Mouse (Mus musculus) hindlimb bud, embryonic 11.5 days (tissue): ENCODE data around the gene Arf4.

Experiments
- DNase-seq: peaks from one replicate; pipeline ENCODE4 v3.0.0-alpha.2; 2012; ENCODE audit warnings: low read depth, low spot score; ENCODE audit errors: extremely low spot score

Arf4 gene

GRCm38 (mm10) chr14:26637851-26638707 lies at the start of gene Arf4:
Arf4 (plus strand) TSS chr14:26638074.
- peak; percentile 83 for DNase-seq

GRCm38 (mm10) chr14:26591353-26591752 lies 46.5 kb upstream of the Arf4 start:
- no peak for DNase-seq

GRCm38 (mm10) chr14:26593281-26593895 lies 44.5 kb upstream of the Arf4 start:
- no peak for DNase-seq

- no peak for DNase-seq
These were observed 42.7 kb upstream of the Arf4 start for GRCm38 (mm10) chr14:26595167-26595566.

GRCm38 (mm10) chr14:26595695-26596365 lies 42.0 kb upstream of the Arf4 start:
- DNase-seq, result no peak

GRCm38 (mm10) chr14:26605354-26605753 lies 32.5 kb upstream of the Arf4 start:
- DNase-seq, result no peak

- no peak for DNase-seq
These were observed 28.2 kb upstream of the Arf4 start for GRCm38 (mm10) chr14:26609674-26610073.

- no peak for DNase-seq
These were observed 27.2 kb upstream of the Arf4 start for GRCm38 (mm10) chr14:26610689-26611088.

- no peak for DNase-seq
These were observed 12.6 kb upstream of the Arf4 start for GRCm38 (mm10) chr14:26625301-26625700.

GRCm38 (mm10) chr14:26626605-26627140 lies 11.2 kb upstream of the Arf4 start:
- DNase-seq, result no peak

GRCm38 (mm10) chr14:26637025-26637850 lies 636 bp upstream of the Arf4 start:
- no peak for DNase-seq

GRCm38 (mm10) chr14:26638708-26639084 lies 822 bp downstream of the Arf4 start:
- DNase-seq, result no peak

- DNase-seq, result no peak
These were observed 1.4 kb downstream of the Arf4 start for GRCm38 (mm10) chr14:26639251-26639650.

GRCm38 (mm10) chr14:26639961-26640360 lies 2.1 kb downstream of the Arf4 start:
- DNase-seq, result no peak

- DNase-seq, result no peak
These were observed 5.2 kb downstream of the Arf4 start for GRCm38 (mm10) chr14:26643006-26643624.

GRCm38 (mm10) chr14:26645989-26646650 lies 8.2 kb downstream of the Arf4 start:
- no peak for DNase-seq

- DNase-seq, result no peak
These were observed 9.9 kb downstream of the Arf4 start for GRCm38 (mm10) chr14:26647811-26648210.

- DNase-seq, result no peak
These were observed 14.0 kb downstream of the Arf4 start for GRCm38 (mm10) chr14:26651901-26652300.

- no peak for DNase-seq
These were observed 20.3 kb downstream of the Arf4 start for GRCm38 (mm10) chr14:26658178-26658577.

GRCm38 (mm10) chr14:26660233-26660632 lies 22.4 kb downstream of the Arf4 start:
- DNase-seq, result no peak
